Mouse (Mus musculus) limb, embryonic 10.5 days (tissue): Measurements from ENCODE around the gene Arl10. TPM values are rescaled to one million over a fixed set of nuclear protein-coding genes. Genes with fewer than 3 reads are reported as not detected.
"Not testable (repeated sequence)": the region's sequence is repeated elsewhere in the genome, so short reads cannot be mapped to it uniquely, and the experiment has no call there.

Source experiments
- DNase-seq: peaks from one replicate; pipeline ENCODE4 v3.0.0-alpha.2; 2017; ENCODE audit warnings: low spot score
- H3K27ac ChIP-seq: fragments of 300-500 bp; sonication (generic); 2 replicates; pipeline ENCODE4 v1.5.1; 2016; ENCODE audit warnings: mild to moderate bottlenecking
- H3K27me3 ChIP-seq: fragments of 300-500 bp; sonication (generic); 2 replicates; pipeline ENCODE4 v1.6.1; 2016; ENCODE audit warnings: low read depth, mild to moderate bottlenecking; ENCODE audit not compliant: poor library complexity, severe bottlenecking
- H3K36me3 ChIP-seq: fragments of 300-500 bp; sonication (generic); 2 replicates; pipeline ENCODE4 v1.6.1; 2016; ENCODE audit warnings: mild to moderate bottlenecking, moderate library complexity
- H3K4me1 ChIP-seq: fragments of 300-500 bp; sonication (generic); 2 replicates; pipeline ENCODE4 v1.6.1; 2016
- H3K4me3 ChIP-seq: fragments of 300-500 bp; sonication (generic); 2 replicates; pipeline ENCODE4 v1.5.1; 2016; ENCODE audit warnings: mild to moderate bottlenecking, moderate library complexity
- H3K9me3 ChIP-seq: fragments of 300-500 bp; sonication (generic); replicated peaks from 2 replicates; pipeline ENCODE4 v1.6.1; 2016; ENCODE audit warnings: mild to moderate bottlenecking
- WGBS: fragments of 180-500 bp; shearing (Covaris S2); methylation state at CpG from one replicate; pipeline ENCODE4 v1.1.7; 2016; 5-methylcytosine and 5-hydroxymethylcytosine counted together
- polyA plus RNA-seq: library from polyadenylated mRNA; unstranded; fragments of >200 nt; fragmentation: Nextera tagmentation; extraction: Ambion mirVana; gene quantifications from 2 replicates; pipeline ENCODE4 v1.2.1, GENCODE M21; 2016

Arl10 gene
- polyA plus RNA-seq, 1 experiment from 2014 or later = 28.8 TPM

- H3K4me3 ChIP-seq = no peak overlapping the region
- H3K9me3 ChIP-seq = no peaks in the 10 kb centered on the region
- WGBS = 25% methylated on average over 8 of the region's 8 CpGs
- no peak for DNase-seq
- peaks cover 28% of the 10 kb centered on the region for H3K4me1 ChIP-seq
- H3K27me3 ChIP-seq = peaks cover 34% of the 10 kb centered on the region
- no peaks in the 10 kb centered on the region for H3K36me3 ChIP-seq
- H3K27ac ChIP-seq = no peak overlapping the region
These were observed 33.9 kb downstream of the Arl10 start for GRCm38 (mm10) chr13:54608666-54609065.

GRCm38 (mm10) chr13:54609301-54609700 is 34.5 kb downstream of the Arl10 start:
- 21% methylated on average over 1 of the region's 1 CpGs for WGBS
- no peak for DNase-seq
- H3K27ac ChIP-seq = no peak overlapping the region
- H3K9me3 ChIP-seq = no peaks in the 10 kb centered on the region
- no peaks in the 10 kb centered on the region for H3K36me3 ChIP-seq
- no peak overlapping the region for H3K4me3 ChIP-seq
- H3K4me1 ChIP-seq = peaks cover 21% of the 10 kb centered on the region
- H3K27me3 ChIP-seq = peaks cover 34% of the 10 kb centered on the region

GRCm38 (mm10) chr13:54610613-54610971 is 35.8 kb downstream of the Arl10 start:
- DNase-seq = no peak
- H3K27ac ChIP-seq = peak overlapping the region; percentile 79
- WGBS = 9% methylated on average over 13 of the region's 13 CpGs
- H3K27me3 ChIP-seq = peaks cover 34% of the 10 kb centered on the region
- peak overlapping the region; percentile 67 for H3K4me3 ChIP-seq
- H3K4me1 ChIP-seq = peaks cover 18% of the 10 kb centered on the region
- no peaks in the 10 kb centered on the region for H3K9me3 ChIP-seq
- no peaks in the 10 kb centered on the region for H3K36me3 ChIP-seq

- H3K4me3 ChIP-seq = peak within 1 kb of the TSS; percentile 67
- no peaks in the 10 kb centered on the region for H3K36me3 ChIP-seq
- H3K4me1 ChIP-seq = peaks cover 18% of the 10 kb centered on the region
- no peaks in the 10 kb centered on the region for H3K9me3 ChIP-seq
- H3K27me3 ChIP-seq = peaks cover 34% of the 10 kb centered on the region
- WGBS = 1% methylated on average over 66 of the region's 66 CpGs
- H3K27ac ChIP-seq = peak within 1 kb of the TSS; percentile 79
- peak; percentile 88 for DNase-seq
These were observed 36.3 kb downstream of the Arl10 start, which contains the start of gene Cltb for GRCm38 (mm10) chr13:54610972-54611754. TSS of gene Cltb (minus strand) at chr13:54611344.

- H3K4me1 ChIP-seq = peaks cover 18% of the 10 kb centered on the region
- not testable (repeated sequence) for H3K27ac ChIP-seq, H3K4me3 ChIP-seq, H3K9me3 ChIP-seq, H3K36me3 ChIP-seq, DNase-seq
- peaks cover 32% of the 10 kb centered on the region for H3K27me3 ChIP-seq
- 87% methylated on average over 8 of the region's 8 CpGs for WGBS
These were observed 38.3 kb downstream of the Arl10 start for GRCm38 (mm10) chr13:54613141-54613540.

GRCm38 (mm10) chr13:54616307-54616706 is 41.5 kb downstream of the Arl10 start:
- H3K36me3 ChIP-seq = no peaks in the 10 kb centered on the region
- DNase-seq = no peak
- 0 out of 2 replicates have a peak, but pooled peaks cover under 1% of the 10 kb centered on the region for H3K27me3 ChIP-seq
- WGBS = 87% methylated on average over 8 of the region's 8 CpGs
- H3K4me1 ChIP-seq = peaks cover 3% of the 10 kb centered on the region
- H3K4me3 ChIP-seq = no peak overlapping the region
- no peaks in the 10 kb centered on the region for H3K9me3 ChIP-seq
- no peak overlapping the region for H3K27ac ChIP-seq

GRCm38 (mm10) chr13:54616998-54617397 is 42.2 kb downstream of the Arl10 start:
- no peak for DNase-seq
- no peaks in the 10 kb centered on the region for H3K9me3 ChIP-seq
- no peaks in the 10 kb centered on the region for H3K36me3 ChIP-seq
- no peaks in the 10 kb centered on the region for H3K27me3 ChIP-seq
- H3K4me1 ChIP-seq = no peaks in the 10 kb centered on the region; the same call in 1 of the 2 replicates
- WGBS = 72% methylated on average over 6 of the region's 6 CpGs
- no peak overlapping the region for H3K4me3 ChIP-seq
- no peak overlapping the region for H3K27ac ChIP-seq

- peak; percentile 100 for DNase-seq
- Histone ChIP-seq H3K9me3 (no peaks in the 10 kb centered on the region), H3K4me1 (peaks cover 12% of the 10 kb centered on the region), H3K4me3 (peak within 1 kb of the TSS; percentile 99), H3K27me3 (no peaks in the 10 kb centered on the region), H3K27ac (peak within 1 kb of the TSS; percentile 97), H3K36me3 (peaks cover 12% of the 10 kb centered on the region)
- 11% methylated on average over 44 of the region's 44 CpGs for WGBS
These were observed 46.5 kb downstream of the Arl10 start, which contains the start of gene Faf2 for GRCm38 (mm10) chr13:54621155-54621932. TSS of gene Faf2 (plus strand) at chr13:54621784.

GRCm38 (mm10) chr13:54621960-54622521 is 47.2 kb downstream of the Arl10 start:
- H3K27me3 ChIP-seq = no peaks in the 10 kb centered on the region
- peaks cover 12% of the 10 kb centered on the region for H3K36me3 ChIP-seq
- DNase-seq = no peak
- 3% methylated on average over 26 of the region's 27 CpGs for WGBS
- H3K9me3 ChIP-seq = no peaks in the 10 kb centered on the region
- peak overlapping the region; percentile 97 for H3K27ac ChIP-seq
- H3K4me3 ChIP-seq = peak overlapping the region; percentile 99
- peaks cover 12% of the 10 kb centered on the region for H3K4me1 ChIP-seq

GRCm38 (mm10) chr13:54629128-54629527 is 54.3 kb downstream of the Arl10 start:
- no peaks in the 10 kb centered on the region for H3K9me3 ChIP-seq
- peaks cover 62% of the 10 kb centered on the region for H3K36me3 ChIP-seq
- H3K4me1 ChIP-seq = no peaks in the 10 kb centered on the region
- H3K27ac ChIP-seq = no peak overlapping the region
- H3K4me3 ChIP-seq = no peak overlapping the region
- DNase-seq = no peak
- WGBS = 90% methylated on average over 4 of the region's 4 CpGs
- no peaks in the 10 kb centered on the region for H3K27me3 ChIP-seq
